Mouse (Mus musculus) midbrain, embryonic 11.5 days (tissue): ENCODE measurements around the gene Trim29. TPM values are rescaled to one million over a fixed set of nuclear protein-coding genes. Genes with fewer than 3 reads are reported as not detected.

ENCODE experiments used
- ATAC-seq: fragments of 200-750 bp; cut with Nextera tagmentation; 2 replicates; pipeline ENCODE4 v1.8.0; 2017; ENCODE audit warnings: moderate TSS enrichment, moderate library complexity; ENCODE audit not compliant: low FRiP score
- DNase-seq: peaks from one replicate; pipeline ENCODE4 v3.0.0; 2015; ENCODE audit warnings: low spot score; ENCODE audit errors: missing footprints
- H3K27ac ChIP-seq: fragments of 300-500 bp; sonication (generic); 2 replicates; pipeline ENCODE4 v1.5.1; 2014; ENCODE audit warnings: low read depth, low read length
- H3K27me3 ChIP-seq: fragments of 300-500 bp; sonication (generic); 2 replicates; pipeline ENCODE4 v1.6.1; 2014; ENCODE audit warnings: mild to moderate bottlenecking, low read length, moderate library complexity, mixed read lengths; ENCODE audit not compliant: control insufficient read depth, insufficient read depth
- H3K36me3 ChIP-seq: fragments of 300-500 bp; sonication (generic); 2 replicates; pipeline ENCODE4 v1.6.1; 2014; ENCODE audit warnings: mild to moderate bottlenecking, low read length, moderate library complexity, mixed read lengths; ENCODE audit not compliant: control insufficient read depth, insufficient read depth
- H3K4me1 ChIP-seq: fragments of 300-500 bp; sonication (generic); 2 replicates; pipeline ENCODE4 v1.6.1; 2014; ENCODE audit warnings: low read length; ENCODE audit not compliant: control insufficient read depth, insufficient read depth
- H3K4me2 ChIP-seq: fragments of 300-500 bp; sonication (generic); 2 replicates; pipeline ENCODE4 v1.6.1; 2014; ENCODE audit warnings: mild to moderate bottlenecking, moderate library complexity
- H3K4me3 ChIP-seq: fragments of 300-500 bp; sonication (generic); 2 replicates; pipeline ENCODE4 v1.5.1; 2014; ENCODE audit warnings: low read depth, low read length
- H3K9ac ChIP-seq: fragments of 300-500 bp; sonication (generic); 2 replicates; pipeline ENCODE4 v1.6.1; 2014; ENCODE audit warnings: low read length
- H3K9me3 ChIP-seq: fragments of 300-500 bp; sonication (generic); 2 replicates; pipeline ENCODE4 v1.6.1; 2016; ENCODE audit warnings: low read length; ENCODE audit not compliant: control insufficient read depth
- WGBS: fragments of 180-500 bp; shearing (Covaris S2); extraction: QIAGEN DNeasy Blood & Tissue Kit; methylation state at CpG from one replicate; pipeline ENCODE4 v1.1.7; 2014; 5-methylcytosine and 5-hydroxymethylcytosine counted together
- polyA plus RNA-seq: library from polyadenylated mRNA; unstranded; fragments of >200 nt; fragmentation: Nextera tagmentation; extraction: Ambion mirVana; gene quantifications from 2 replicates; pipeline ENCODE4 v1.2.1, GENCODE M21; 2014

The Trim29 gene
- polyA plus RNA-seq, 1 experiment from 2014 or later = 0.57 TPM

DNA sequence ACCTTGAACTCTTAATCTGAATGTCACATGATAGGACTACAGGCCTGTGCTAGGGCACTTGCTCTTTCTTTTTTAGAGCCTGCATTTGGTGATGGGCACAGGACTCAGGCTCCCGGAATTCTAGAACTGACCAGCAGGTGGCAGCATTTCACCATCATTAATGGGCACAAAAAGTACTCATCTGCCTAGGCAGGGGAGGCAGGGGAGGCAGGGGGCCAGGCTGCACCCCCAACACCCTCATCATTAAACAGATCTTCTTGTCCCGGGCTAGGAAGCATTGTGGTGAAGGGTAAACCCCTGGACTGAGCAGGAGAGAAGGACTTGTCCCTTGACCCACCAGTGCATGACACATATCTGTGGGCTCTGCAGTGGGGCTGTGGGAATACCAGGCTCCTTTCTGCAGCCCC, 29.0 kb downstream of the Trim29 start:
- no peak overlapping the region for H3K9ac ChIP-seq
- no peaks in the 10 kb centered on the region for H3K36me3 ChIP-seq
- no peak overlapping the region for H3K4me3 ChIP-seq
- no peak overlapping the region for H3K27ac ChIP-seq
- no peaks in the 10 kb centered on the region for H3K9me3 ChIP-seq
- WGBS = 0% methylated on average over 2 of the region's 2 CpGs
- H3K4me2 ChIP-seq = no peak overlapping the region
- H3K27me3 ChIP-seq = no peaks in the 10 kb centered on the region
- DNase-seq (peak; percentile 99), ATAC-seq (peak; percentile 58; the same call in 1 of the 2 replicates)
- no peaks in the 10 kb centered on the region for H3K4me1 ChIP-seq

DNA sequence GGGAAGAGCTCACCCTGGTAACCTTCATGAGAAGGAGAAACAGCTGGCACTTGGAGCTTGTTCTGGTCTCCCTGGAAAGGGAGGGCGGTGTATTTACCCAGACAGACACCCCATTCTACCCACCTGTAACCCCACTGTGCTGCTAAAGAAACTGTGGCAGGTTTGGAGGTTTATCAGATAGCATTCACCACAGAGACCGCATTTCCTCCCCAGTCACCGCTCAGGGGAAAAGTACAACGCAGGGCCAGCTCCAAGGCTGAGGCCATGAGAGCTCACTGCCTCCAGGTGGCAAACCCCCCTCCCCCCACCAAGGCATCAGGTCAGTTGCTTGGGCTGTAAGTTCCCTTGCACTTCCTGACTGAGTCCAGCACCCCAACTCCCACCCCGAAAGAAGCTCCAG, 39.4 kb downstream of the Trim29 start:
- Histone ChIP-seq H3K4me3 (no peak overlapping the region), H3K36me3 (no peaks in the 10 kb centered on the region), H3K4me2 (no peak overlapping the region), H3K4me1 (no peaks in the 10 kb centered on the region), H3K27ac (no peak overlapping the region), H3K9ac (no peak overlapping the region), H3K27me3 (no peaks in the 10 kb centered on the region), H3K9me3 (no peaks in the 10 kb centered on the region)
- 46% methylated on average over 5 of the region's 5 CpGs for WGBS
- no peak for ATAC-seq
- no peak for DNase-seq

DNA sequence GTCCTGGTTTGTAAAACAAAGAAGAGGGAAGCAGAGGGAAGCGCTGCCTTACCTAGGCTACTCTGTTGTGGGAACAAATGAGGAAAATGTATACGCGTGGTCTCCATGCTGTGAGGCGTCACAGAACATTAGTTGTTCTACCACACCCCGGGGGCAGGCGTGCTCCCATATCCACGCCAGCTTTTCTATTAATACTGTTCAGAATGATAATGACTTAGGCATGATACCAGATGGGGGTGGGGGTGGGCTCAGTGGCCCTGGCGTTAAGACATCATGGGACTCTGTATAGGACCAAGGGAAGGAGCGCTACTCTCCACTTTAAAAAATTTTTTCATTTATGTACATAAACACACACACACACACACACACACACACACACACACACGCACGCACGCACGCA, 40.4 kb downstream of the Trim29 start:
- Histone ChIP-seq H3K27me3 (no peaks in the 10 kb centered on the region), H3K4me2 (no peak overlapping the region), H3K9ac (no peak overlapping the region), H3K27ac (no peak overlapping the region), H3K36me3 (no peaks in the 10 kb centered on the region), H3K4me3 (no peak overlapping the region), H3K9me3 (no peaks in the 10 kb centered on the region), H3K4me1 (no peaks in the 10 kb centered on the region)
- DNase-seq (no peak), ATAC-seq (no peak)
- WGBS = 68% methylated on average over 13 of the region's 13 CpGs

DNA sequence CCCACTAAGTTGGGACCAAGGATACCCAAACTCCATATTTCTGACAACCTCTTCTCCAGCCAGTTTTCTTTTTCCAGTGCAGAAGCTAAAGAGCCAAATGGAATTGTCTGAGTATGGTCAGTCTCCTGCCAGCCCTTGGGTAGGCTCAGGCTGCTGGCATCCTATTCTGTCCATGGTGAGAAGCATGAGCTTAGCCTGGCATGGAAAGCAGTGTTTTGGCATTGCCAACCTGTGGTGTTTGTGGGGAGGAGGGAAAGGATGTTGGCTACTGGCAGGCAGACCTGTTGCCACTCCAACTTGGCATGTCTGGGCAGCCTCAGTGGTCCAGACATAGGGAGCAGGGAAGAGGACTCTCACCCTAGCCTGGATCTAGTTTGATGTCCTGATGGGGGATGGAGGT, 46.4 kb downstream of the Trim29 start:
- Histone ChIP-seq H3K36me3 (no peaks in the 10 kb centered on the region), H3K9me3 (no peaks in the 10 kb centered on the region), H3K4me2 (no peak overlapping the region), H3K27me3 (no peaks in the 10 kb centered on the region), H3K4me3 (no peak overlapping the region), H3K9ac (no peak overlapping the region), H3K4me1 (peaks cover 11% of the 10 kb centered on the region), H3K27ac (no peak overlapping the region)
- DNase-seq (no peak), ATAC-seq (no peak)

DNA sequence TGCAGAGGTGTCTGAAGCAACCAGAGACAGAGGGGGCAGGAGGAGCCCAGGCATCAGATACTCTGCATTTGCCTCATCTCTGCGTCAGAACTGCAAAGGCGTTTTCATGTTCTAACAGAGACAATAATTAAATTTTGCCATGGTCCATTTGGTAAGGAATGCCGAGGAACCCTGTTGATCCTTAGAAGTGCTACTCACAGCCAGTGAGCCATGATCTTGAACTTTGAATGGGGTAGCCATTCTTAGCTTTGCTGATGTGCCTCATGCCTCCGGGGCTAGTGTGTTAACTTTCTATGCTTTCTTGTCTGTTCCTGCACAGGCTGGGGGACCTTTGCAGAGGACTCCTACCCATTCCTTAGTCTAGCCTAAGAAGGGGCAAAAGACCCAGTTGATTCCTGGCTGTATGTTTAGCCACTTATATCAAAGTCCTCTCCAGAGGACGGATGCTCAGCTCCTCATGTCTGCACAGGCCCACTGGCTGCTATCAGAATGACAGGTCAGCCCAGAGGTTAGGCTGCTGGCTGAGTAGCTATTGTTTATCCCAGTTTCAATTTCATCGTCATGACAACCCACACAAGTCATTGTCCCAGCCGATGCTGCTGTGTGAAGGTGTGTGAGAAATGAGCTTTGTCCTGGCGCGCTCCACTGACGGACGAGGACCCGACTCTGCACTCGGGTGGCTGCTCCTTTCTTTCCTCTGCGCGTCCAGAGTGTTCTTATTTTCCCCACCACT, 48.1 kb downstream of the Trim29 start:
- Histone ChIP-seq H3K4me3 (no peak overlapping the region), H3K9me3 (no peaks in the 10 kb centered on the region), H3K4me1 (peaks cover 11% of the 10 kb centered on the region), H3K9ac (no peak overlapping the region), H3K36me3 (no peaks in the 10 kb centered on the region), H3K4me2 (no peak overlapping the region; the same call in 1 of the 2 replicates), H3K27ac (no peak overlapping the region), H3K27me3 (no peaks in the 10 kb centered on the region)
- DNase-seq (peak; percentile 88), ATAC-seq (peak; percentile 46; the same call in 1 of the 2 replicates)
- 25% methylated on average over 15 of the region's 15 CpGs for WGBS

DNA sequence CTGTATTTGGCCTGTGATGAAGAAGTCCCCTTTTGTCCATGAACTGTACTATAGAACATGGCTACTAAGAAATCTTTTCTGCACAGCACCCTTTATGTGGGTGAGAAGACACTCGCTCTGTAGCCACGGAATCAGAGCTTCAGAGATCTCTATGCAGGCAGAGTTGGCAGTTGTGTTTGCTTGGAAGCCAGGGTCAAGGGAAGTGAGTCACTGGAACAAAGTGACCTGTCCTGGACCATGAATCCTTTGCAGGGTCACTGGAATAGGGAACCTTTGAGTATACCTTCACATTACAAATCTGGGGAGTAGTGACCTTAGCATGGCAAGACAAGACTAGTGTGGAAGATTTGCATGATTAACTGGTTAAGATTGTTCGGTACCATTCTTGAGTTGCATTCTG, 58.1 kb downstream of the Trim29 start:
- Histone ChIP-seq H3K9me3 (no peaks in the 10 kb centered on the region), H3K4me1 (peaks cover 11% of the 10 kb centered on the region), H3K27me3 (no peaks in the 10 kb centered on the region), H3K4me2 (no peak overlapping the region), H3K27ac (no peak overlapping the region), H3K36me3 (no peaks in the 10 kb centered on the region), H3K4me3 (no peak overlapping the region), H3K9ac (no peak overlapping the region)
- WGBS = 87% methylated on average over 3 of the region's 3 CpGs
- no peak for ATAC-seq
- DNase-seq = no peak

DNA sequence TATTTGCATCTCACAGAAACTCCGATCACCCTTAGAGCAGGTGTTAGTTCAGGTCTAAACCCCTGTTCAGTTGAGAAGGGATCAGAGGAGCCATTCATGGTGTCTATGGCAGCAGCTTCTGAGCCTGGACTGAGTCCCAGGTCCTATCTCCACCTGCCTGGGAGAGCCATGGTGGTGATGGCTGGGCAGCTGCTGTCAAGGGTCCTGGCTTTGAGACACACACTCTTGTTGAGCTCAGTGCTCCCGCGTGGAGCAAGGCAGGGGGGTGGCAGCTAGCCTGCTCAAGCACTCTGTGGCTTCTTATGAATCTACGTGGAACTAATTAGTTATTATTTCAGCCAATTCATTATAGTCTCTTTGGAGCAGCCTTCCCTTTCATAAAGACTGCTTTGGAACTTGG, 73.2 kb downstream of the Trim29 start:
- no peak overlapping the region for H3K4me2 ChIP-seq
- H3K27me3 ChIP-seq = no peaks in the 10 kb centered on the region
- 77% methylated on average over 4 of the region's 4 CpGs for whole genome bisulfite sequencing
- no peak overlapping the region for H3K9ac ChIP-seq
- no peaks in the 10 kb centered on the region for H3K4me1 ChIP-seq
- H3K36me3 ChIP-seq = no peaks in the 10 kb centered on the region
- H3K4me3 ChIP-seq = no peak overlapping the region
- no peak for ATAC-seq
- H3K27ac ChIP-seq = no peak overlapping the region
- no peaks in the 10 kb centered on the region for H3K9me3 ChIP-seq
- DNase-seq = peak; percentile 77

DNA sequence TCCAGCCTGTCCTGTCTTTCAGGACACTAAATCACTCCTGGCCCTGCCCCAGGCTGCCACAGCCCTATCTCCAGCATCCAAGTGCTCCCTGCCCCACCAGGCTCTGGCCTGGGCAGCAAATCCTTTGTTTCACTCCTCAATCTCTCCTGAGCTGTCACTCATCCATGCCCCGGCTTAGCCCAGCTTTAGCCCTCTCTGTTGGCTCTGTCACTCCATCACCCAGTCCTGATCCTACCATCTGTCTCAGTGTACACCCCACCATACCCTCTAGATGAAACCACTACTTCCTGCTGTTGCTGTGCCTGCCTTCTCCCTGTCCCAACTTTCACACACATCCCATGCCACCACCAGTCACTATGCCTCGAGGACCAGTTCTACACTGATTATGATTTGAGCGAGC, 73.8 kb downstream of the Trim29 start:
- ATAC-seq = no peak
- H3K27me3 ChIP-seq = no peaks in the 10 kb centered on the region
- WGBS = 67% methylated on average over 3 of the region's 3 CpGs
- no peak overlapping the region for H3K4me3 ChIP-seq
- no peak overlapping the region for H3K9ac ChIP-seq
- H3K36me3 ChIP-seq = no peaks in the 10 kb centered on the region
- no peaks in the 10 kb centered on the region for H3K9me3 ChIP-seq
- no peak overlapping the region for H3K27ac ChIP-seq
- DNase-seq = no peak
- no peaks in the 10 kb centered on the region; the same call in 1 of the 2 replicates for H3K4me1 ChIP-seq
- no peak overlapping the region for H3K4me2 ChIP-seq
